9 mouse cellular contexts compared by ENCODE assay signal in genomic region chr9:22098993-22099696, GRCm38 (mm10). TPM values are rescaled to one million over a fixed set of nuclear protein-coding genes. Genes with fewer than 3 reads are reported as not detected.
DNase-seq lines count a peak whose midpoint lies in the region; ATAC-seq and TF ChIP-seq lines count a peak whose summit lies in the region.
"Had no signal": no experiment of that assay in that cellular context is flagged by ENCODE, and none has a peak within 500 bp of the region (broad histone marks: within the 10 kb centered on the region; RNA-seq: fewer than 3 reads in every experiment).

TSS of gene Cnn1 (plus strand) at chr9:22099216.

- no peaks in the 10 kb centered on the region for H3K79me2 ChIP-seq in MEL (ENCODE audit: control insufficient read depth, insufficient read depth, low read length, poor library complexity)

- peak; percentile 92 for DNase-seq in heart, adult 11 months
- no peak for DNase-seq in heart, adult 8-10 months (ENCODE audit: low spot score)
- peak; percentile 52 for DNase-seq in MEL (ENCODE audit: low read depth, low spot score)
- DNase-seq in gonadal fat pad, adult 2 months (ENCODE audit: low read depth) = no peak
- DNase-seq in left cerebral cortex, adult 11 months (ENCODE audit: low spot score) = no peak
- no peak for DNase-seq in thymus, postnatal 0 days (ENCODE audit: low spot score)
- no peak for DNase-seq in gastrocnemius, adult 8-10 months (ENCODE audit: low spot score in 2 of 2)
- DNase-seq: thymus, adult 2 months had no signal

- H3K36me3 ChIP-seq in MEL (ENCODE audit: control insufficient read depth in 1 of 2, insufficient read depth in 2 of 2, low read length in 2 of 2) = peaks cover 0 to 2% of the 10 kb centered on the region in 2 experiments; a peak in 1 of 4 replicates
- no peaks in the 10 kb centered on the region for H3K36me3 ChIP-seq in limb, embryonic 13.5 days

- TF ChIP-seq RAD21 in MEL (IDR thresholded peaks at IDR 0.05; ENCODE audit: low read depth, low read length) = no peak

- ATAC-seq in limb, embryonic 13.5 days (ENCODE audit: low FRiP score, low read depth) = no peak

- H3K4me2 ChIP-seq in limb, embryonic 13.5 days (replicated peaks) = peak within 1 kb of the TSS; percentile 40

- no peak within 1 kb of the TSS for H3K27ac ChIP-seq in MEL (ENCODE audit: control insufficient read depth, low read depth, low read length)
- no peak within 1 kb of the TSS for H3K27ac ChIP-seq in limb, embryonic 13.5 days

- 6% methylated on average over 14 of the region's 14 CpGs for WGBS in limb, embryonic 13.5 days

- TF ChIP-seq POLR2A in MEL (IDR thresholded peaks at IDR 0.05; ENCODE audit: control insufficient read depth in 1 of 2, insufficient read depth in 1 of 2, low read depth in 1 of 2, low read length in 2 of 2, poor library complexity in 1 of 2) = no peak

- H3K9ac ChIP-seq in MEL (ENCODE audit: control insufficient read depth, low read depth, low read length, poor library complexity, severe bottlenecking) = no peak within 1 kb of the TSS
- 0 out of 2 replicates have a peak within 1 kb of the TSS, but pooled peaks have one; percentile 27 for H3K9ac ChIP-seq in limb, embryonic 13.5 days

- no peak within 1 kb of the TSS for H3K4me3 ChIP-seq in MEL (ENCODE audit: control insufficient read depth in 1 of 2, insufficient read depth in 1 of 2, low read depth in 2 of 2, low read length in 2 of 2)
- peak within 1 kb of the TSS; percentile 21; the same call in 1 of the 2 replicates for H3K4me3 ChIP-seq in limb, embryonic 13.5 days

- no peaks in the 10 kb centered on the region for H3K9me3 ChIP-seq in MEL (replicated peaks; ENCODE audit: insufficient read depth, low read length)
- H3K9me3 ChIP-seq in limb, embryonic 13.5 days = no peaks in the 10 kb centered on the region

- H3K27me3 ChIP-seq in MEL (ENCODE audit: control insufficient read depth in 1 of 2, insufficient read depth in 2 of 2, low read length in 2 of 2) = no peaks in the 10 kb centered on the region; a peak in 1 of 4 replicates
- peaks cover 69% of the 10 kb centered on the region for H3K27me3 ChIP-seq in limb, embryonic 13.5 days

- TF ChIP-seq CTCF in MEL (IDR thresholded peaks at IDR 0.05 in 2 of 3, conservative IDR thresholded peaks at IDR 0.05 in 1 of 3; ENCODE audit: control insufficient read depth in 1 of 3, insufficient read depth in 1 of 3, low read depth in 2 of 3, low read length in 3 of 3, poor library complexity in 1 of 3, severe bottlenecking in 1 of 3) = no peak

- H3K4me1 ChIP-seq in MEL (ENCODE audit: control insufficient read depth in 1 of 2, insufficient read depth in 2 of 2, low read length in 2 of 2) = peaks cover 0 to 5% of the 10 kb centered on the region in 2 experiments; a peak in 2 of 4 replicates
- 0 out of 2 replicates have a peak, but pooled peaks cover 18% of the 10 kb centered on the region for H3K4me1 ChIP-seq in limb, embryonic 13.5 days

- TF ChIP-seq EP300 in MEL (IDR thresholded peaks at IDR 0.05; ENCODE audit: low read depth in 1 of 2, low read length in 2 of 2) = no peak

TF ChIP-seq in MEL, 35 proteins besides CTCF, POLR2A, EP300 and RAD21:
- TF ChIP-seq USF1 (IDR thresholded peaks at IDR 0.05; ENCODE audit: low read depth, low read length) (peak; percentile 62), TBP (IDR thresholded peaks at IDR 0.05; ENCODE audit: low read depth, low read length) (no peak)

RNA-seq across cellular contexts. Expression of gene Cnn1, which starts in this region (rescaled TPM):
- total RNA-seq in heart, adult 8-10 months (2022) = 1 to 10 TPM; 3.4 to 8.7 (median 6.1) TPM
- 0.10 and 0.19 TPM in 2 replicates for total RNA-seq in MEL (2012; rRNA removed)
- polyA plus RNA-seq in MEL (2012; ENCODE audit: insufficient read depth in 1 of 2, insufficient read length in 2 of 2, low read depth in 1 of 2, low replicate concordance in 2 of 2, missing spikeins in 1 of 2) = under 1 TPM in 1 of 2 experiments, not detected in 1; 0.06 TPM
- polyA plus RNA-seq in gonadal fat pad, adult 2 months (2012; rRNA removed) = 145 and 181 TPM in 2 replicates
- 2.5 and 5.2 TPM in 2 replicates for polyA plus RNA-seq in limb, embryonic 13.5 days (2015; fragmentation: Nextera tagmentation; extraction: Ambion mirVana)
- polyA plus RNA-seq in thymus, postnatal 0 days (2015; fragmentation: Nextera tagmentation; extraction: Ambion mirVana) = 1.4 and 2.9 TPM in 2 replicates
- total RNA-seq in gastrocnemius, adult 8-10 months (2022) = 1 to 10 TPM; 1.7 to 4.9 (median 2.1) TPM

Comparison
In these comparisons a context has a peak if more than half of its experiments do, and no peak if none do; other contexts are left out.
1. RNA of gene Cnn1 (polyA plus RNA-seq): 145 to 181 TPM in gonadal fat pad, adult 2 months; 2.5 to 5.2 TPM in limb, embryonic 13.5 days, 1.4 to 2.9 TPM in thymus, postnatal 0 days and 0.06 TPM in MEL; every median in the first group is over 10 times any median in the second.
2. Peak in DNase-seq in MEL; RNA of the gene not detected or under 1 TPM.